Mouse (Mus musculus): ENCODE measurements at regions not wholly inside any gene's neighbourhood (a gene's known extent, or its start where the extent isn't known, plus 50 kb on each side); places are given as distances from the start of the nearest gene placed in this dataset.
A peak's percentile ranks its signal among the peaks of the same experiment; 100 is the strongest.

DNA sequence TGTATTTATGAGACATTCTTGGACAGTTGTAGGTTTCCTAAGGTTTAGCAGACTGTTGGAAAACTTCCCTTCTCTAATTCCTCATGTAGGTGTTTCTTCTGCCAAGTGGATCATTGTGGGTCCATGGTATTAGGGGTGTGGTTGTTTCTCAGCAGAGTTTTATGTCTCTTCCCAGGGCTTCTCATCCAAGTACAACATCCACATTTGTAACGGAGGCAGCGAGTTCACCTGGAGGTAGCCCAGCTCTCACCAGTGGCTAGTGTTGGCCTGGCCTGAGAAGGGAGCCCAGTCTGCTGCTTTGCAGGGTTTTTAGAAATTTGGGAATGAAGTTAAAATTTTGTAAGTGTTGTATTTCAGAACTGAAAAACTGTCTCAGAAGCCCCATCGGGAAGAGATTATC lies 122.4 kb downstream of the Wnt5a start:
- no peak for DNase-seq

DNA sequence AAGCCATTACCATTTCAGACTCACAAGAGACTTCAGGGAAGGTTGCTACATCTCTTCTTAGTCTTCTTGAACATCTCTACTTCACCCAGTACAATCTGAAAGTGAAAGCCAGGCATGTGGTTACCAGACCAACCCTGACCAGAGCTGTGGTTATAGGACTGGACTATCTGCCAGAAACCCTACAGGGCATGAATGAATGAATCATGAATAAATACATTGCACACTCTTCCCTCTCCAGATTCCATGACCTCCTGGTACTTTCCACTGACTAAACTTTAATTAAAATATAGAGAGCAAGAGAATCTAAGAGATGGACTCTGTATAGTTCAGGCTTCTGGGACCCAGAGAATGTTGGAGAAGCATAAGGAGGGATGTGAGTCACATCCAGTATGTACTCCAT lies 130.6 kb downstream of the Wnt5a start:
- no peak for DNase-seq

GRCm38 (mm10) chr14:28639056-28639455 lies 134.5 kb downstream of the Wnt5a start:
- DNase-seq = no peak

- DNase-seq = no peak
These were observed 141.3 kb downstream of the Wnt5a start for GRCm38 (mm10) chr14:28645807-28646206.

- DNase-seq = no peak
These were observed 144.9 kb downstream of the Wnt5a start for GRCm38 (mm10) chr14:28649411-28649810.

DNA sequence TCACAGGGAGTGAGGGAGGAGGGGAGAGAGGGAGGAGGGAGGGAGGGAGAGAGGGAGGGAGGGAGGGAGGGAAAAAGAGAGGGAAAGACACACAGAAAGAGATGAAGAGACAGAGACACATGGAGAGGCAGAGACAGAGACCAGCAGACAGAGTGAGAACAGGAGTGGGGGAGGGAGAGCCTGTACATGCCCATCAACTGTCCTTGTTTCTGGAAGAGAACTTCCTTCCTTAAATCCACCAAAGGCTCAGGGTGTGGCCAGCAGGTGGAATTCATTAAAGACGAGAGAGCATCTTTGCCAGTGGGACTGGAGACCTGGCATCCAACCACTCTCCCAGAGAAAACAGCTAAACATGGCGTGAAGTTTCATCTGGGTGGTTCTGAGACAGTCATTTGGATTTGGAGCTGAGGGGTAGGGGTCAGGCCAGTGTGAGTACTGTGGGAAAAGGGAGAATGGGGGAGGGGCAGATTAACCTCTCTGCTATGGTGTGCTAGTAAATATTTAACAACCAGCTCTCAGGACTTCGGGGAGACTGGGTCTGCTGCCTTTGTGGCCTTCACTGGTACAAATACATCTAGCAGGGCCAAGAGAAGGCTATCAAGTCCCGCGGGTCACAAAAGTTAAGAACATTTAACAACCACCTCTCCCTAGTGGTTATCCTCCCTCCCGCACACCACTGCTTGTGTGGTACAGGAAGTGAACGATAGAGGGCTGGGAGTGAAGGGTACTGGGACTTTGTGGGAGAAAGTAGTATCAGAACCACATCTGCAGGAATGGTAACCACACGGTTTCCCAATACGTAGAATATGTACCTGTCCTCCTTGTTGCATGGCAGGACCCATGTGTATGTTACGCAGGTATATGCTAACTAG lies 148.7 kb downstream of the Wnt5a start:
- DNase-seq = no peak

GRCm38 (mm10) chr14:28657216-28657615 lies 152.7 kb downstream of the Wnt5a start:
- DNase-seq = no peak

DNA sequence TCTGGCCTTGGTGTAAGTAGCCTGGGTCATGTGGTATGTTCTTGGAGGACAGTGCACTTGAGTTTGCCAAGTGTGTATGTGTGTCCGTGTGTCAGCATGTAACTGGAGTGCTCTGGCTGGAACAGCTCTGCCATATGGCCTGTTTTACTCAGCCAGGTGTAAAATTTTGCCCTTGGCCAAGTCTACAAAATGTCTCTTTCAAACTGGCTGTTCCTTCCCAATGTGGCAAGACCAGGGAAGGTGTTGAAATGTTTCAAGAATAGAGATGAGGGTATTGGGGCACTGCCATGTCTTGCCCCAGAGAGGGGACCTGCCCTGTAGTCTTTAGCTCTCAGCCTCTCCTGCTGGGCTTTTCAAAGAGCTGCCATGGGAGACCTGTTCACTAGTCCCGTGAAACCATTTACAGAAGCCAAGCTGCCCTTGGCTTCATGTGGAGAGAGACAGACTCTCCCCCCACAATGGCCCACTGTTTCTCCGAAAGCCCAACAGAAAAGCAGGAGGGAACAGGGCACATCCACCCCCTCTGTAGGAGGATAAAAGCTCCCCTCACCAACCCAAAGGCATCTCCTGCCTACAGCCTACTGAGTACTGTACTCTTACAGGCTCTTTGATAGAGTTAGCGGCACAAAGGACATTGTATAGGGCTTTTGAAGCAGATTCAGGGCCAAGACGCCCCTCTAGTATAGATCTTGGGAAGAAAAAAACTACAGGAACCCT lies 156.5 kb downstream of the Wnt5a start:
- DNase-seq = no peak

- DNase-seq = no peak
These were observed 158.8 kb downstream of the Wnt5a start for GRCm38 (mm10) chr14:28663316-28663715.

DNA sequence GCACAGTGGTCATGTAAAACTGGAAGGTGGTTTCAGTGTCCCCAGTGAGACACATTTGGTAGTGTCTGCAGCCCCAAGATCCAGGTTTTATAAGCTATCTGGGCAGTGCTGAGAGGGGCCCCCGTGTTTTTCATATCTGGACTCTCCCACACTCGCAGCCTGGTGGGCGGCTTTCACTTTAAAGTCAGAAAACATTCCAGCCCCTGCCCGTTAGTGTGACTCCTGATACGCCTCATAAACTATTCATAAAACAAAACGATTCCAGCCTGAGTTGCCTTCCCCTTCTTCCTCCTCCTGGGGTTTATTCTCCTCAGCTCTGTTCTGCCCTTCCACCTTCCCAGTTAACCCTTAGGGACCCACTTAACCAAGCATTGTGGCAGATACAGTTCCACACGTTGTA lies 159.6 kb downstream of the Wnt5a start:
- no peak for DNase-seq

DNA sequence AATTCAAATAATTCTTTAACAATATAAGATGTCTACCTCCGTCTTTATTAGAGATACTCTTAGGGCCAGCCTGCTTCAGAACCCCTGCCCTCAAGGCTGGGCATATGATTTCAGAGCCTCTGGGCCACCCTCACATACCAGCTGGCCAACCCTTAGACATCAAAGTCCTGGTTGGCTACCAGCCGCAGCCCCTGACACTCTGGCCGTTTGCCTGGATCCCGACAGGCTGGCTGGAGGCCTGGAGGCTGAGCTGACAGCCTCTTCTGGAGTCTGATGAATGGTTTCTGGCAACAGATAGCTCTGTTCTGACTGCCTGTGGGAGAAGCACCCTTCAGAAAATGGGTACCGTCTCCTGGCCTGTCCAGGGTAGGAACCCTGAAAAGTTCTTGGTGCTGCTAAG lies 170.9 kb downstream of the Wnt5a start:
- peak; percentile 51 to 54 for DNase-seq

DNA sequence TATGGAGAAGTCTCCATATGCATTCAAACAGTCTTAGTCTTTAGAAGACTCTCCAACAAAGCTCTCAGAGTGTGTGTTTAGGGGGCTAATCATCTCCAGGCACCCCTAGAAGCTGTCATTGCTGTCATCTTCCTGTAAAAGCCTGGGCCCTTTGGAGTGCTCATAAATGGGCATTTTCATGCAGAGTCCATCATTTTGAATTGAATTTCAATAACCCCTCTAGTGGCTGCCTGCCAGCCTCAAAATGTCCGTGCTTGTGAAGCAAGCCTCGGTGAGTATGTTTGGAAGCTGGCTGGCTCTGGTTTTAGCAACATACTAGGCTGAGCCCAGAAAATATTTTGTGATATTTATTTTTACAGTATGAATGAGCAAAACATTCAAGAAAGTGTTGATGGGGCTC lies 195.2 kb downstream of the Wnt5a start:
- DNase-seq = no peak

DNA sequence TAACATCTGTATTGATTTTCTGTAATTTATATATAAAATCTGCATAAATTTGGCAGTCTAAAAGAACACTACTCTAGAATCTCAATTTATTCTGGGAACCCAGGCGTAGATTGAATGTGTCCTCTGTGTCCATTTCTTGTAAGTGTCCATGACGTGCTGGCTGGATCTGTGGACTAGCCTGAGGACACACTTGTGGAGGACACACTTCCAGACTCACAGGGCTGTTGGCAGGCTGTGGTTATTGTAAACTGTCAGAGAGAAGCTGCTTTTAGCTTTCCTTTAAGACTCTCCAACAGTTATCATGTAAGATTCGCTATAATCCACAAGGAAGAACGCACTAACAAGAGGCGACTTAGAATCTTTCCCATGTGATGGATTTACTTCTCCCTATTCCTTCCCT lies 200.2 kb downstream of the Wnt5a start:
- no peak for DNase-seq

DNA sequence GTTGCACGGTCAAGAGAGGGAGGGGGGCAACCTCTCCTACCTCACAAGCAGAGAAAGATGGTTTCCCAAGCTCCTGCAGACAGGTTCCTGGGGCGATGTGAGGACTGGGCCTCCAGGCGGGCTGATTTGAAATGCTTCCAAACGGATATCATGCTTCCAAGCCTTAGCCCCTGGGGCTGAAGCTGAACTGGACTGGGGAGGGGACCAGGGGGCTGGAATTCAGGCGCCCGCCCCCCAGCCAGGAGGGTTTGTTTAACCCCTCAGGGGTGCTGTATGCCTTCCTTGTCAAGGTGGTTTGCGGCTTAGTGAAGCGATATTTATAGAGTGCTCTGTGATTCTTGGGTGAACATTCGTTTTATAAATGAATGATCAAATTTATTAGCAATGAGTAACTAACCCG lies 210.0 kb downstream of the Wnt5a start:
- DNase-seq = no peak

DNA sequence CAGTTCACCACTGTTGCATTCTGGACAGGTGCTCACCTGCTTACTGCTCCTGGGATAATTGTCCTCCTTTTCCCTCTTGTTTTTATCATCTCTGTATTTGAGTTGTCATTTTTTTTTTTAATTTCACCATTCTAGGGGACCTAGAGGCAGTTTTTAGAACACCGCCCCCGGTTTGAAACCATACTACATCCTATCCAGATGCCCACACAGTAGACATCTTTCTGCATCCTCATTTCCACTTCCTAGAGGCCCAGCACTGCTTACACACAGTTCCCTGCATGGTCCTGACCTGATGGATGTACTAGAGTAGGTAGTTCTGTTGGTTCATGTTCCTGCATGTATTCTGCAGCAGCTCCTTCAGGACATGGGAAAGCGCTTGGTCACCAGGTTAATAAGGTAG lies 216.0 kb downstream of the Wnt5a start:
- no peak for DNase-seq

DNA sequence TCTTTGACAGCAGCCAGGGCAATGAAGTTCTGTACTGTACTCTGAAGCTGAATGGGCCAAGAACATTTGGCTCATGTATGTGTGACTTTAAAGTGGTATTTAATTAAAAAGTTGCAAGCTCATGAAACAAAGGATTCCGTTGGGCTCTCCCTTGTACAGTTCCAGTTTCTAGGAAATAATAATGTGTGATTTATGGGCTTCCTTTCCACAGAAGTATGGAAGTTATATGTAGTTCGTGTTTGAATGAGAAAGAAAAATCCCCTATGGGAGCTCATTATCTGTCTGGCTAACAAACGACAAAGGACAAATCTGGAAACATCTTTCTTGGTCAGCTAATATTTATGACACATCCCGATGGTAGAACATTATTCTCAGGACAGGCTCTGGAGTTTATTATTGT lies 221.1 kb downstream of the Wnt5a start:
- DNase-seq = no peak

DNA sequence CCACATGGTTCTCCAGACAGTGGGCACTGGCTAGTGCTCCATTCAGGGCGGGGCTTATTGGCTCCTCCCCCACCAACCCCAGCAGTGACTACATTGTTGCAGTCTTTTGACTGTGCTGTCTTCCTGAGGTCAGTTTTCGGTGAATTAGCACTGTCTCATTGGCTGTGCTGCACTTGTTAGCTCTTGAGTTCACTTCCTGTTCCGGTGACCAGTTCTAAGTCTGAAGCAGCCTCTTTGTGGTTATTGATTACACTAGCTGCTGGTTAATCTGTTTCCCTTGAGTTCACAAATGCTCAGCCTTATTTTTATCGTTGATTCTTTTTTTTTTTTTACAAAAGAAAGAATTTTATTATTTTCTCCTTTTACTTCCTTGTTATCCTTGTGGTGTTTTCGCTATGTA lies 228.9 kb downstream of the Wnt5a start:
- no peak for DNase-seq

GRCm38 (mm10) chr14:28735446-28735845 lies 230.9 kb downstream of the Wnt5a start:
- no peak for DNase-seq

- DNase-seq = no peak
These were observed 235.5 kb downstream of the Wnt5a start for GRCm38 (mm10) chr14:28740076-28740475.

- no peak for DNase-seq
These were observed 236.9 kb downstream of the Wnt5a start for GRCm38 (mm10) chr14:28741418-28741817.

GRCm38 (mm10) chr14:28743673-28744072 lies 239.1 kb downstream of the Wnt5a start:
- DNase-seq = no peak

GRCm38 (mm10) chr14:28750301-28750700 lies 245.8 kb downstream of the Wnt5a start:
- DNase-seq = peak in 1 of 2 experiments; percentile 14

DNA sequence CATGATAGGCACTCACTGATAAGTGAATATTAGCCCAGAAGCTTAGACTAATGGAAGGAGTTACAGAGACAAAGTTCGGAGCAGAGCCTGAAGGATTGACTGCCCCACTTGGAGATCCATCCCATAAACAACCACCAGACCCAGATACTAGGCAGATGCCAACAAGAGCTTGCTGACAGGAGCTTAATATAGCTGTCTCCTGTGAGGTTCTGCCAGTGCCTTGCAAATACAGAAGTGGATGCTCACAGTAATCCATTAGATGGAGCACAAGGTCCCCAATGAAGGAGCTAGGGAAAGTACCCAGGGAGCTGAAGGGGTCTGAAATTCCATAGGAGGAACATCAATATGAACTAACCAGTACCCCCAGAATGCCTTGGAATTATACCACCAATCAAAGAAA lies 252.8 kb upstream of the Lrtm1 start:
- DNase-seq = no peak

- no peak for DNase-seq
These were observed 244.9 kb upstream of the Lrtm1 start for GRCm38 (mm10) chr14:28773068-28773467.

All from layer of hippocampus, postnatal 36 days (tissue).